Mouse (Mus musculus): ENCODE results near the gene Mterf2. TPM values are rescaled to one million over a fixed set of nuclear protein-coding genes. Genes with fewer than 3 reads are reported as not detected.

The Mterf2 gene
- polyA plus RNA-seq, 1 experiment from 2014 or later = 20.0 TPM

DNA sequence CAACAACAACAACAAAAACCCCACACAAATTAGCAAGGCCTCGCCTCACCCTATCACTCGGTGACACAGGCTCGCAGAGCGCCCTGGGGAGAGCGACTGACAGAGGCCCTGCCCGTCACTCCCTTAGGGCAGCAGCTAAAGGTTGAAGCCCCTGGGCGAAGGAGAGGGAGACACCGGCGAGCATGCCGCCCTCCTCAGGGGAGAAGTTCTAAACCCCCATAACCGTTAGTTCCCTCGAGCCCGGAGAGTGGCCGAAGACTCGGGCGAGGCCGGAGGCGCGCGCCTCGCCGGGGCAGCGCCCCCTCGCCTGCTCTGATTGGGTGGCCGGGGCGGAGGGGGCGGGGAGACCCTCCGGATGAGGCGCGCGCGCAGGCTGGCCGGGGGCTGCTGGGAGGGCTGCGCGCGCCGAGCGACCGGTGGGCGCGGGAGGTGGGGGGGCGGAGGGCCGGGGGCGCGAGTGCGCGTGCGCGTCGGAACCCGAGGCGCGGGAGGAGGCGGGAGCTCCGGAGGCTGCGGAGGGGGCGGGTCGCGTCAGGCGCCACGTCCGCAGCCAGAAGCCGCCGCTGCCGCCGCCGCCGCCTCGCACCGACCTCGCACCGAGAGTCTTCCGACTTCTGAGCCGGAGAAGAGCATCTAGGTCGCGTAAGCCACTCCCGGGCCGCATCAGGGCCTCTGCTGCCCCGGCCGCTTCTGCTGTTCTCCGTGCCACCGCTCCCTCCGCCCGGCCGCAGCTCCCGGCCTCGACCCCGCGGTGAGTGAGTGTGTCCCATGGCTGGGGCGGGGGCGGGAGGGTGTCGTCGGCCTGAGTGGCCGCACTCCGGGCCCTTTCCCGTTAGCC, 25.4 kb downstream of the Mterf2 start, which contains the start of the genes Fhl4 and Tmem263:
Gene Fhl4, minus strand, starts transcription at position 249 of the 838 bp plus-strand sequence.
Gene Tmem263, plus strand, starts transcription at position 381 of the 838 bp plus-strand sequence.
- ATAC-seq (ENCODE audit: low read depth) (peak; percentile 96), DNase-seq (ENCODE audit: low spot score) (peak; percentile 95)
- Histone ChIP-seq H3K27ac (replicated peaks; ENCODE audit: low read depth, low read length) (peak within 1 kb of the TSS; percentile 84), H3K4me2 (ENCODE audit: low read depth, low read length) (peak within 1 kb of the TSS; percentile 75), H3K4me3 (ENCODE audit: low read depth, low read length) (peak within 1 kb of the TSS; percentile 97), H3K4me1 (ENCODE audit: control insufficient read depth, insufficient read depth, low read length) (peaks cover 15% of the 10 kb centered on the region), H3K9ac (ENCODE audit: low read depth, low read length) (peak within 1 kb of the TSS; percentile 98), H3K36me3 (ENCODE audit: control insufficient read depth, insufficient read depth, low read length) (no peaks in the 10 kb centered on the region), H3K27me3 (replicated peaks; ENCODE audit: control insufficient read depth, insufficient read depth, low read length) (no peaks in the 10 kb centered on the region), H3K9me3 (ENCODE audit: control insufficient read depth, low read length) (no peaks in the 10 kb centered on the region)
- WGBS = 1% methylated on average over 33 of the region's 96 CpGs

DNA sequence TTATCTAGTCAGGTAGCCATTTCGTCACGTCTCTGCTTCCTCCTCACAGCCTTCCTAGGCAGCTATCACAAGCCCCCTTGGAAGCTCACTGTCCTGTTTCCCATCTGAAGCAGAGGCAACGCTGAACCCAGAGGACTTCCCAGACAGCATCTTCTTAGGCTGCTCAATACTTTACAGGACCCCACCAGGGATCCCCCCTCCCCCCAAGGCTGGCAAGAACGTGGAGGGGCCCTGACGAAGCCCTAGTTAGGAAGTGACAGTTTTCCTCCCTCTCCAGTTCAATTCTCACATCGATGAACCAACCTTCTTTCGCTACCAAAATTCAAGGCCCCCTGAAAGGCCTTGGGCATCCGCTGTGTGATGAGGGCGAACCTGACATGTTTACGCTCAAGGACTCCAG, 26.0 kb downstream of the Mterf2 start:
- H3K27me3 ChIP-seq (replicated peaks; ENCODE audit: control insufficient read depth, insufficient read depth, low read length) = no peaks in the 10 kb centered on the region
- peak overlapping the region; percentile 98 for H3K9ac ChIP-seq (ENCODE audit: low read depth, low read length)
- DNase-seq (ENCODE audit: low spot score) = no peak
- H3K36me3 ChIP-seq (ENCODE audit: control insufficient read depth, insufficient read depth, low read length) = no peaks in the 10 kb centered on the region
- no peaks in the 10 kb centered on the region for H3K9me3 ChIP-seq (ENCODE audit: control insufficient read depth, low read length)
- peak overlapping the region; percentile 82 for H3K27ac ChIP-seq (replicated peaks; ENCODE audit: low read depth, low read length)
- peak overlapping the region; percentile 97 for H3K4me3 ChIP-seq (ENCODE audit: low read depth, low read length)
- peaks cover 15% of the 10 kb centered on the region for H3K4me1 ChIP-seq (ENCODE audit: control insufficient read depth, insufficient read depth, low read length)
- peak overlapping the region; percentile 75 for H3K4me2 ChIP-seq (ENCODE audit: low read depth, low read length)
- peak; percentile 20 for ATAC-seq (ENCODE audit: low read depth)
- WGBS = under 1% methylated on average over 10 of the region's 10 CpGs

DNA sequence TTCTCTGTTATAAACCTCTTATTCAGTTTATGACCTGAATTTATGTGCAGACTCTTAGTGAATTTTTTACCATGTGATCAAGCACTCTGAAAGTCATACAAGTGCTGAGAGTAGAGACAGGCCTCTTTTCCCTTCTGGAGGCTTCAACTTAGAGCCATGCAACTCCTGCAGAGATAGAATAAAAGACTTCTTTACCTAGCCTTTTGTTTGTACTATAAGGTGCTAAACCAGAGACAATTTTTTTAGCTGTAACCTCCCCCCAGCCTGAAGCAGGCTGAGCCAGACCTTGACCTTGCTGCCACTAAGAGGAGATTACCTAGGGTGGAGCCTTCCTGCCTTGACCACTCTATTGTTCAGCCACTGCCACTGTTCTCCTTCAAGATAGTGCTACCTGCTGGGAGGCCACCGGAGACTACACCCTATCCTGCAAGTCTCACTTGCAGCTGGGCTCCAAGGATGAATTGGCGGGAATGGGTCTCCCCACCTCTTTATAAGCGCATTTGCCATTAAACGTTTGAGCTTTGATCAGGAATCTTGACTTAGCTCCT, 56.1 kb downstream of the Mterf2 start:
- Histone ChIP-seq H3K36me3 (ENCODE audit: control insufficient read depth, insufficient read depth, low read length) (no peaks in the 10 kb centered on the region), H3K27me3 (replicated peaks; ENCODE audit: control insufficient read depth, insufficient read depth, low read length) (no peaks in the 10 kb centered on the region), H3K9me3 (ENCODE audit: control insufficient read depth, low read length) (no peaks in the 10 kb centered on the region), H3K4me1 (ENCODE audit: control insufficient read depth, insufficient read depth, low read length) (no peaks in the 10 kb centered on the region), H3K4me2 (ENCODE audit: low read depth, low read length) (no peak overlapping the region), H3K27ac (replicated peaks; ENCODE audit: low read depth, low read length) (no peak overlapping the region), H3K9ac (ENCODE audit: low read depth, low read length) (no peak overlapping the region), H3K4me3 (ENCODE audit: low read depth, low read length) (no peak overlapping the region)
- ATAC-seq (ENCODE audit: low read depth) = no peak
- WGBS = 47% methylated on average over 4 of the region's 4 CpGs
- no peak for DNase-seq (ENCODE audit: low spot score)

Other genes starting within 250 kb of the Mterf2 start
- 17.7 and 20.7 TPM in 2 replicates for gene Ric8b, start 210.4 kb downstream of the Mterf2 start, polyA plus RNA-seq (2014; fragmentation: Nextera tagmentation; extraction: Ambion mirVana)
- 1.5 and 2.2 TPM in 2 replicates for gene Fhl4, start 25.5 kb downstream of the Mterf2 start, polyA plus RNA-seq (2014; fragmentation: Nextera tagmentation; extraction: Ambion mirVana)
- 80.0 and 80.6 TPM in 2 replicates for gene Tmem263, start 25.4 kb downstream of the Mterf2 start, polyA plus RNA-seq (2014; fragmentation: Nextera tagmentation; extraction: Ambion mirVana)
- gene Cry1, start 57.0 kb upstream of the Mterf2 start, polyA plus RNA-seq (2014; fragmentation: Nextera tagmentation; extraction: Ambion mirVana) = 29.5 and 29.6 TPM in 2 replicates